Mouse (Mus musculus) liver, postnatal 0 days (tissue): Measurements from ENCODE around the gene Tmem192. TPM values are rescaled to one million over a fixed set of nuclear protein-coding genes. Genes with fewer than 3 reads are reported as not detected.

Experiments used
- ATAC-seq: fragments of 200-750 bp; cut with Nextera tagmentation; 2 replicates; pipeline ENCODE4 v1.8.0; 2017; ENCODE audit warnings: mild to moderate bottlenecking, moderate library complexity
- DNase-seq: peaks from one replicate; pipeline ENCODE4 v3.0.0-alpha.2; 2016
- H3K27ac ChIP-seq: fragments of 300-500 bp; sonication (generic); 2 replicates; pipeline ENCODE4 v1.5.1; 2014; ENCODE audit warnings: antibody characterized with exemption, moderate library complexity, mild to moderate bottlenecking, low read depth
- H3K27me3 ChIP-seq: fragments of 300-500 bp; sonication (generic); 2 replicates; pipeline ENCODE4 v1.6.1; 2014; ENCODE audit warnings: low read length, control low read depth, mixed read lengths; ENCODE audit not compliant: insufficient read depth
- H3K36me3 ChIP-seq: fragments of 300-500 bp; sonication (generic); replicated peaks from 2 replicates; pipeline ENCODE4 v1.6.1; 2014; ENCODE audit warnings: mild to moderate bottlenecking, control low read depth, low read length, moderate library complexity, mixed read lengths; ENCODE audit not compliant: insufficient read depth
- H3K4me1 ChIP-seq: fragments of 300-500 bp; sonication (generic); 2 replicates; pipeline ENCODE4 v1.6.1; 2014; ENCODE audit warnings: antibody characterized with exemption, mild to moderate bottlenecking, control low read depth; ENCODE audit not compliant: insufficient read depth
- H3K4me2 ChIP-seq: fragments of 300-500 bp; sonication (generic); 2 replicates; pipeline ENCODE4 v1.6.1; 2014; ENCODE audit warnings: low read depth, mild to moderate bottlenecking, low read length, moderate library complexity, mixed read lengths
- H3K4me3 ChIP-seq: fragments of 300-500 bp; sonication (generic); 2 replicates; pipeline ENCODE4 v1.5.1; 2014; ENCODE audit warnings: low read depth, low read length
- H3K9ac ChIP-seq: fragments of 300-500 bp; sonication (generic); replicated peaks from 2 replicates; pipeline ENCODE4 v1.6.1; 2014; ENCODE audit warnings: mild to moderate bottlenecking, moderate library complexity
- H3K9me3 ChIP-seq: fragments of 300-500 bp; sonication (generic); 2 replicates; pipeline ENCODE4 v1.6.1; 2016; ENCODE audit warnings: mild to moderate bottlenecking, control low read depth, low read length, mixed read lengths
- CTCF ChIP-seq: sonication (generic); IDR thresholded peaks from 2 replicates; pipeline ENCODE4 v1.5.1; 2016; ENCODE audit warnings: antibody characterized with exemption, low read depth
- EP300 ChIP-seq: IDR thresholded peaks from 2 replicates; pipeline ENCODE4 v1.6.1; 2016; ENCODE audit warnings: antibody characterized with exemption, low read depth, mild to moderate bottlenecking
- WGBS: fragments of 180-500 bp; shearing (Covaris S2); extraction: QIAGEN DNeasy Blood & Tissue Kit; methylation state at CpG from one replicate; pipeline ENCODE4 v1.1.7; 2014; ENCODE audit not compliant: insufficient replicate concordance; 5-methylcytosine and 5-hydroxymethylcytosine counted together
- polyA plus RNA-seq: library from polyadenylated mRNA; unstranded; fragments of >200 nt; fragmentation: Nextera tagmentation; extraction: Ambion mirVana; gene quantifications from 2 replicates; pipeline ENCODE4 v1.2.1, GENCODE M21; 2015

Gene Tmem192
- polyA plus RNA-seq, 1 experiment from 2014 or later: 20.2 TPM

DNA sequence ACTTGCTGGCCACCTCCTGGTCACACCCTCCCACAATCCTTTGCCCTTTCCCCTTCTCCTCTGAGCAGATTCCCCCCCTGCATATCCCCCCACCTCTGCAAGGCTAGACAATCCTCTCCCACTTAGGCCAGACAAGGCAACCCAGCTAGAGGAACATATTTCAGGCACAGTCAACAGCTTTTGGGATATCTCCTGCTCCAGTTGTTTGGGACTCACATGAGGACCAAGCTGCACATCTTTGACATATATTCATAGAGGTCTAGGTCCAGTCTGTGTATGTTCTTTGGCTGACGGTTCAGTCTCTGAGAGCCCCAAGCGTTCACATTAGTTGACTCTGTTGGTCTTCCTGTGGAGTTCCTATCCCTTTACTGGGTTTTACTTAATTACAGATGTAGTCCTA lies 37.0 kb upstream of the Tmem192 start:
- TF ChIP-seq EP300 (no peak), CTCF (no peak)
- Histone ChIP-seq H3K4me3 (no peak overlapping the region), H3K27ac (no peak overlapping the region), H3K36me3 (no peaks in the 10 kb centered on the region), H3K4me1 (no peaks in the 10 kb centered on the region), H3K27me3 (no peaks in the 10 kb centered on the region), H3K9me3 (no peaks in the 10 kb centered on the region), H3K9ac (no peak overlapping the region), H3K4me2 (no peak overlapping the region)
- ATAC-seq (no peak), DNase-seq (no peak)
- 96% methylated on average over 2 of the region's 2 CpGs for WGBS

DNA sequence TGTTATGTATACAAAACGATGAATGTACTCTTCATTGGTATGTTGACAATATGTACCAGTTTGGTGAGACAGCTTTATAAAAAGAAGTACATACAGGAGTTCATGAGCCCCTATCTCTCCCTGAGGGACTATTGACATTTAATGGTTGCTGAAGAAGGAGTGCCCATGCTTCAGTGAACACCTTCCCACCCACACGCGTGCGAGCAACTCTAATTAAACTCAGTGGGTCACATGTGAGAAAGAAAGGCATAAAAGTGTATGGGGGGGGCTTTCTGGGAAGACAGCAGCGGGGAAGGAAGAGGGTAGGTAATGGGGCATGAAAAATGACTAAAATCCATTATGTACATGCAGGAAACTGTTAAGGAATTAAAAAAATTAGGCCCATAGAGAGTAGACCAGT lies 30.2 kb upstream of the Tmem192 start:
- Histone ChIP-seq H3K4me2 (no peak overlapping the region), H3K27me3 (no peaks in the 10 kb centered on the region), H3K9me3 (no peaks in the 10 kb centered on the region), H3K27ac (no peak overlapping the region), H3K36me3 (no peaks in the 10 kb centered on the region), H3K4me1 (no peaks in the 10 kb centered on the region), H3K9ac (no peak overlapping the region), H3K4me3 (no peak overlapping the region)
- DNase-seq: no peak
- TF ChIP-seq CTCF (no peak), EP300 (no peak)
- 85% methylated on average over 5 of the region's 5 CpGs for WGBS
- no peak for ATAC-seq

DNA sequence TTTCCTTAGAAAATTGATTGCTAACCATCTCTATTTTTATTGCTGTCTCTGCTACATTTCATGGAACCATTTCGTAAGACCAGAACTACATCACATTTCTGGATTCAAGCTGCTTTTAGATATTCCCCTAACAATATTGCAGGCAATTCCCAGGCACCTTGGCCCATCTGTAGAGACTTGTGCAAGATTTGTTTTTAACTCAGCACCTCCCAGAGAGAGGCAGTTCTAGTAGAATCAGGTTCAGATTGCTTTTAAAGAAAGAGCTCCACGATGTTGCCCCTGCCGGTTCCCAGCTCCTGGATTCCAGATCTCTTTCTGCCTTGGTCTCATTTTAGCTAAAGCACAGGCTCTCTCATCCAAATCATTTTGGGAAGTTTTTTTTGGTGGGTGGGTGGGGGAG lies 23.7 kb upstream of the Tmem192 start:
- H3K27ac ChIP-seq: no peak overlapping the region
- no peak overlapping the region for H3K4me3 ChIP-seq
- H3K36me3 ChIP-seq: no peaks in the 10 kb centered on the region
- no peak overlapping the region for H3K9ac ChIP-seq
- no peaks in the 10 kb centered on the region for H3K4me1 ChIP-seq
- H3K4me2 ChIP-seq: no peak overlapping the region
- no peak for ATAC-seq
- H3K27me3 ChIP-seq: no peaks in the 10 kb centered on the region
- 81% methylated on average over 3 of the region's 3 CpGs for WGBS
- TF ChIP-seq CTCF: no peak
- TF ChIP-seq EP300: no peak
- DNase-seq: no peak
- no peaks in the 10 kb centered on the region for H3K9me3 ChIP-seq

DNA sequence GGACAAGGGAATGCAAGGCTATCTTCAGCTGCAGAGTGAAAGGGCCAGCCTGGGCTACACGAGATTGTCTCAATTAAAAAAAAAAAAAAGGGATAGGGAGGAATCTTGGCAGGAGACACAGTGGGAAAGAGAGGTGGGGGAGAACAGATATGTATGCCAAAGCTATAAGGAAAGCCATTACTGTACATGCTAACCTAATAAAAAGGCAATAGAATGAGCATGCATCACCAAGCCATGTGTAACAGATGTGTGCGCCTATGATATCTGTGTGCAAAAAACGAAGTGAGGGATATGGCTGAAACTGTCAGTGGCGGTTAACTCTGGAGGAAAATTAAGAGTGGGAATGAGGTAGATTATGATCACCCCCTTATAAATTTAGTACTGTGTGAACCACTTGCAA lies 21.2 kb upstream of the Tmem192 start:
- Histone ChIP-seq H3K4me1 (no peaks in the 10 kb centered on the region), H3K27me3 (no peaks in the 10 kb centered on the region), H3K9ac (no peak overlapping the region), H3K36me3 (no peaks in the 10 kb centered on the region), H3K27ac (no peak overlapping the region), H3K9me3 (no peaks in the 10 kb centered on the region), H3K4me3 (no peak overlapping the region), H3K4me2 (no peak overlapping the region)
- DNase-seq (no peak), ATAC-seq (no peak)
- WGBS: 80% methylated on average over 4 of the region's 4 CpGs
- TF ChIP-seq CTCF: no peak
- TF ChIP-seq EP300: no peak

DNA sequence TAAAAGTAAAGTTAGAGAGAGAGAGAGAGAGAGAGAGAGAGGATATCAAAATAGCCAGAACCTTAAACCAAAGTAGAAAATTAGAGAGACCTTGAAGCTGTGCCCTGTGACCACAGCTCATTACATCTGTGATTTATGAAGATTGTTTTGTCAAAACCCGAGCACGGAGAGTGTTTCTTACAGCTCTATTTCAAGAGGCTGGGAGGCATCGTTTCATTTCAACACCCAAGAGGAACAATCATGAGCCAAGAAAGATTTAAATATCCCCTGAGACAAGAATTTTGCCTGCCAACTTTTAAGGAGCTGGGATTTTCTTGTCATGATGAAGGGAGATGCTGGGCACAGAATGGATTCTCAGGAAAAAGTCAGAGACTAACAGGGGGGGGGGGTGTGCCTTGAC lies 20.6 kb upstream of the Tmem192 start:
- Histone ChIP-seq H3K4me2 (no peak overlapping the region), H3K27me3 (no peaks in the 10 kb centered on the region), H3K36me3 (no peaks in the 10 kb centered on the region), H3K9me3 (no peaks in the 10 kb centered on the region), H3K4me1 (no peaks in the 10 kb centered on the region), H3K4me3 (no peak overlapping the region), H3K9ac (no peak overlapping the region), H3K27ac (no peak overlapping the region)
- no peak for DNase-seq
- ATAC-seq: no peak
- WGBS: 56% methylated on average over 3 of the region's 3 CpGs
- TF ChIP-seq EP300: no peak
- no peak for TF ChIP-seq CTCF

DNA sequence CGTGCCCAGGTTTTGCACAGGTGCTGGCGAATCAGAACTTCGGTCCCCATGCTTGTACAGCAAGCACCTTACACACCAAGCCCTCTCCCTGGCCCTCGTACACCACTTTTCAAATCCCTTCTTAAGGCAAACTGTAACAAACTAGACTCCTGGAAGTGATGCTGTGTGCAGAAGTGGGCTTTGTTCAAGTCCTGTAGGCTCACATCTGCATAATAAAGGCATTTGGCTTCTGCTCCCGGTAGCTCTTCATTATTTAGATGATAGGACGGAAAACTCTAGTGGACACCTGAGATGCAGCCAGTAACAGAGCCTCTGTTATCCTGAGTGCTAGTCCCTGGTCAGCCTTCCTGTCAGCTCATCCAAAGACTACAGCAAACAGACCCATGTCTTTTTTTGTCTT lies 18.0 kb upstream of the Tmem192 start:
- H3K27ac ChIP-seq: no peak overlapping the region
- DNase-seq (no peak), ATAC-seq (no peak)
- no peaks in the 10 kb centered on the region for H3K4me1 ChIP-seq
- no peaks in the 10 kb centered on the region for H3K27me3 ChIP-seq
- no peak overlapping the region for H3K4me2 ChIP-seq
- no peak overlapping the region for H3K9ac ChIP-seq
- H3K36me3 ChIP-seq: no peaks in the 10 kb centered on the region
- no peak overlapping the region for H3K4me3 ChIP-seq
- TF ChIP-seq CTCF: no peak
- TF ChIP-seq EP300: no peak
- WGBS: 86% methylated on average over 6 of the region's 6 CpGs
- H3K9me3 ChIP-seq: no peaks in the 10 kb centered on the region

DNA sequence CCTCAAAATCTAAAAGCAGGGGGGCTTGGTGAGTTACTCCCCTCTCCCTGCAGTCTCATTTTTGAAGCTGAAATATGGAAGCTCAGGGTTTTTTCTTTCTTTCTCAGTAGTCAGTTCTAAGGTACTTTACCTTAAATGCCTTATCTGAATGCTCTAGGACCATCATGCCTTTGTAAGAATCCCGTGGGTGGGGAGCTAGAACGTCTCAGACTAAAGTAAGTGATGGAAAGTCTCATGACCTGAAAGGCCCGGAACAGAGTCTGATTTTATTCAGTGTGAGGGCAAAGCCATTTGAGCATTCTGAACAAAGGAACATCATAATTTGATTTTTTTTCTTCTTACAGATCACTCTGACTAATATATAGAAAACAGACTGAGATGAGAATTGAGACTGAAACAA lies 12.0 kb upstream of the Tmem192 start:
- 66% methylated on average over 3 of the region's 3 CpGs for WGBS
- H3K9me3 ChIP-seq: no peaks in the 10 kb centered on the region
- no peak overlapping the region for H3K27ac ChIP-seq
- ATAC-seq (no peak), DNase-seq (no peak)
- H3K4me1 ChIP-seq: no peaks in the 10 kb centered on the region
- TF ChIP-seq CTCF (no peak), EP300 (no peak)
- no peak overlapping the region for H3K4me2 ChIP-seq
- no peak overlapping the region for H3K9ac ChIP-seq
- no peaks in the 10 kb centered on the region for H3K36me3 ChIP-seq
- H3K4me3 ChIP-seq: no peak overlapping the region
- no peaks in the 10 kb centered on the region for H3K27me3 ChIP-seq
